Mouse (Mus musculus): ENCODE data around the gene Aff1. TPM values are rescaled to one million over a fixed set of nuclear protein-coding genes. Genes with fewer than 3 reads are reported as not detected.
A peak's percentile ranks its signal among the peaks of the same experiment; 100 is the strongest.

Gene Aff1
- polyA plus RNA-seq, 1 experiment from 2014 or later = 9.9 TPM

DNA sequence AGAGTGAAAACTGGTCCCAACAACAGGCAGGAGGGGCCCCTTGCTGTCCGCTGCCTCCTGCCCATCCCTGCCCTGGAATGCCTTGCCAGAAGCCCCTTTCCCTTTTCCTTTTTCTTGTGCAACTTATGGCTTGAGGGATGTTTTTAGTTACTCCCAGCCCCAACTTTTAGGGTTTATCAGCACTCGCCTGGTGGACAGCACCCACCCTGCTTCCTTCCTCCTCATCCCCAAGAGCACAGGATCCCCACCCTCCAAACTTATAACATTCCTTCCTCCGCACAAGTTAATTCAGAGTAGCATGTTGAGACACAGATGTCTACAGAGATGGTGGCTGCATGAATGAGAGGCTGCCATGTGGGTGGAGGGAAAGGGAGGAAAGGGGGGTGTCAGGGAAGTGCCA lies 103.9 kb downstream of the Aff1 start:
- Histone ChIP-seq H3K9me3 (ENCODE audit: control insufficient read depth, low read length) (no peaks in the 10 kb centered on the region), H3K27ac (replicated peaks in 1 of 2; ENCODE audit: control insufficient read depth in 1 of 2, insufficient read depth in 1 of 2, low read depth in 2 of 2, low read length in 2 of 2) (no peak overlapping the region), H3K36me3 (ENCODE audit: control insufficient read depth, insufficient read depth, low read length) (peaks cover 16% of the 10 kb centered on the region), H3K4me1 (ENCODE audit: control insufficient read depth in 2 of 2, insufficient read depth in 2 of 2, low read length in 2 of 2) (peaks cover 0 to 5% of the 10 kb centered on the region in 2 experiments; a peak in 2 of 4 replicates), H3K4me3 (ENCODE audit: control insufficient read depth in 1 of 2, insufficient read depth in 1 of 2, low read depth in 1 of 2, low read length in 2 of 2) (no peak overlapping the region), H3K27me3 (ENCODE audit: control insufficient read depth, insufficient read depth, low read length) (no peaks in the 10 kb centered on the region), H3K4me2 (ENCODE audit: low read length) (no peak overlapping the region), H3K9ac (ENCODE audit: low read length) (no peak overlapping the region)
- no peak for ATAC-seq (ENCODE audit: insufficient number of reproducible peaks, insufficient read depth, low FRiP score, low read depth)
- 65% methylated on average over 3 of the region's 3 CpGs for WGBS

DNA sequence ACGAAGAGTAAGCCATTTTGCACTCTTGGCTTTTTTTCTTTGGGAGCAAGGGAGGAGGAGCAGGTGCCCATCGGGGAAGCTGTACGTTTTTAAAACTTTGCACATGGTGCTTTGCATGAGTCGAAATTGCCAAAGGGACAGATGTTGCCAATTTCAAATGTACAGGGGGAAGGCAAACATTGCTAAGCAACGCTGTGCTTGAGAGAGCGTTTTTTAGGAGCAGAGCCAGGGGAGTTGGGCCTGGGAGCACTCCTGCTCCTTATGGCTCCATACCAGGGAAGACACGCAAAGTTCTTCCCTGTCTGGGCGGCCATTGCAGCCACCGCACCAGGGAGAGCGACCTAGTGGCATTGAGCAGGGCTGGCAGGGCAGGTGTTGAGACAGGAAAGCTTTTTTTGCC lies 105.6 kb downstream of the Aff1 start:
- Histone ChIP-seq H3K4me2 (ENCODE audit: low read length) (no peak overlapping the region), H3K9ac (ENCODE audit: low read length) (no peak overlapping the region), H3K36me3 (ENCODE audit: control insufficient read depth, insufficient read depth, low read length) (peaks cover 6% of the 10 kb centered on the region), H3K4me1 (ENCODE audit: control insufficient read depth in 2 of 2, insufficient read depth in 2 of 2, low read length in 2 of 2) (peaks cover 0 to 5% of the 10 kb centered on the region in 2 experiments; a peak in 1 of 4 replicates), H3K4me3 (ENCODE audit: control insufficient read depth in 1 of 2, insufficient read depth in 1 of 2, low read depth in 1 of 2, low read length in 2 of 2) (no peak overlapping the region), H3K9me3 (ENCODE audit: control insufficient read depth, low read length) (no peaks in the 10 kb centered on the region), H3K27me3 (ENCODE audit: control insufficient read depth, insufficient read depth, low read length) (no peaks in the 10 kb centered on the region), H3K27ac (replicated peaks in 1 of 2; ENCODE audit: control insufficient read depth in 1 of 2, insufficient read depth in 1 of 2, low read depth in 2 of 2, low read length in 2 of 2) (no peak overlapping the region)
- 82% methylated on average over 10 of the region's 10 CpGs for WGBS
- no peak for ATAC-seq (ENCODE audit: insufficient number of reproducible peaks, insufficient read depth, low FRiP score, low read depth)

DNA sequence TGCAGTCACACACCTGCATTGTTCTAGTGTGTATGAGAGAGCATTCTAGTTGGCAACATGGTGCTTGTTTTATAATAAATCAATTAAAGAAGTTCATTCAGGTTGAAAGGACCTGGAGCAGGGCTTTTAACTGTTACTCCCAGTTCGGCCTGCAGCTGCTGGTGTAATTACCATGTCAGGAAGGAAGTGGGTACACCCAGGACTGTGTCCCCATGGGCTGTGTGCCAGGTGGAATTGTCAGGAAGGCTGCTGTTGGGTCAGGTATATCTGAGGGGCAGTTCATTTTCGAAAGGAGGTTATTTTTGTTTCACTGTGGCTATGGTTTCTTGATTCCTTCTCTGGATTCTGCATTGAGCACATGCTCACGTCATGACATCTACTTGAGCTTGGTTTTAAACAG lies 107.3 kb downstream of the Aff1 start:
- no peak overlapping the region for H3K9ac ChIP-seq (ENCODE audit: low read length)
- ATAC-seq (ENCODE audit: insufficient number of reproducible peaks, insufficient read depth, low FRiP score, low read depth) = no peak
- H3K27ac ChIP-seq (replicated peaks in 1 of 2; ENCODE audit: control insufficient read depth in 1 of 2, insufficient read depth in 1 of 2, low read depth in 2 of 2, low read length in 2 of 2) = no peak overlapping the region
- H3K4me3 ChIP-seq (ENCODE audit: control insufficient read depth in 1 of 2, insufficient read depth in 1 of 2, low read depth in 1 of 2, low read length in 2 of 2) = no peak overlapping the region
- 61% methylated on average over 3 of the region's 3 CpGs for WGBS
- H3K4me2 ChIP-seq (ENCODE audit: low read length) = no peak overlapping the region
- H3K27me3 ChIP-seq (ENCODE audit: control insufficient read depth, insufficient read depth, low read length) = no peaks in the 10 kb centered on the region
- no peaks in the 10 kb centered on the region for H3K9me3 ChIP-seq (ENCODE audit: control insufficient read depth, low read length)
- peaks cover 5 to 17% of the 10 kb centered on the region in 2 experiments for H3K4me1 ChIP-seq (ENCODE audit: control insufficient read depth in 2 of 2, insufficient read depth in 2 of 2, low read length in 2 of 2)
- no peaks in the 10 kb centered on the region for H3K36me3 ChIP-seq (ENCODE audit: control insufficient read depth, insufficient read depth, low read length)

DNA sequence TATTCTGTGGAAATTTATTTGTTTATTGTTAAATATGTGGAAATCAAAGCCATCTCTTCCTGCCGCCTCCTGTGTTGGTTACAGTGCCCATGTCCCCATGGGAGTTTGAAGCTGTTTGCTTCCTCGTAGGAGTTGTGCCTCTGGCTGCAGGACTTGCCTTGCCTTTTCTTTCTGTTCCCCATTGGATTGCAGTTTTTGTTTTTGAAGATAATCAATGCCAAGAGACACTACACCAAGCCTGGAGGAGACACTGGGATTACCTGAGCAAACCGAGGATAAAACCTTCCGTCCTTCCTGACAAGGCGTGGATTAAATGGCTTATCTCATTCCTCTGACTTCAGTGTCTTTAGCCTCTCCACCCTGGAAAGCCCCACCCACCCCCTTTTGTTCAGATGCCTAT lies 107.8 kb downstream of the Aff1 start:
- no peak for ATAC-seq (ENCODE audit: insufficient number of reproducible peaks, insufficient read depth, low FRiP score, low read depth)
- H3K4me2 ChIP-seq (ENCODE audit: low read length) = no peak overlapping the region
- H3K27me3 ChIP-seq (ENCODE audit: control insufficient read depth, insufficient read depth, low read length) = no peaks in the 10 kb centered on the region
- no peak overlapping the region for H3K9ac ChIP-seq (ENCODE audit: low read length)
- 50% methylated on average over 5 of the region's 5 CpGs for WGBS
- no peak overlapping the region for H3K27ac ChIP-seq (replicated peaks in 1 of 2; ENCODE audit: control insufficient read depth in 1 of 2, insufficient read depth in 1 of 2, low read depth in 2 of 2, low read length in 2 of 2)
- peaks cover 5 to 17% of the 10 kb centered on the region in 2 experiments for H3K4me1 ChIP-seq (ENCODE audit: control insufficient read depth in 2 of 2, insufficient read depth in 2 of 2, low read length in 2 of 2)
- no peak overlapping the region for H3K4me3 ChIP-seq (ENCODE audit: control insufficient read depth in 1 of 2, insufficient read depth in 1 of 2, low read depth in 1 of 2, low read length in 2 of 2)
- no peaks in the 10 kb centered on the region for H3K36me3 ChIP-seq (ENCODE audit: control insufficient read depth, insufficient read depth, low read length)
- H3K9me3 ChIP-seq (ENCODE audit: control insufficient read depth, low read length) = no peaks in the 10 kb centered on the region

DNA sequence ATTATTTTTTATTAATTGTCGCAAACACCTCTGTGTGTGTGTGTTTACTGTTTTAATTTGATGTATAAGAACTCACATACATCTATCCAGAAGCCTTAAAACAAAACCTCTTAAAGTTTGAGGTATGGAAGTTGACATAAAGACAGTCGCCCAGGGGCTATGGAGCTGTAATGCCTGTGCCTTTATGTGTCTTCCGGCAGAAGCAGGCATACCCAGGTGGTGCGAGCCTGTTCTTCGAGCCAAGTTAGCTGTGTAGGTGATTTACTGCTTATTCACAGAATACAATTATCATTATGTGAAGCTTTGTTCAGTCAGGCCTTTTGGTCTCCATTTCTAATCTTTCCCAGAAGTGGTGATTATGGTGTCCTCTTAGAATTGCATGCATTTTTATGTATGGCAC lies 111.2 kb downstream of the Aff1 start:
- no peak overlapping the region for H3K4me3 ChIP-seq (ENCODE audit: control insufficient read depth in 1 of 2, insufficient read depth in 1 of 2, low read depth in 1 of 2, low read length in 2 of 2)
- 90% methylated on average over 5 of the region's 5 CpGs for WGBS
- H3K4me2 ChIP-seq (ENCODE audit: low read length) = no peak overlapping the region
- H3K36me3 ChIP-seq (ENCODE audit: control insufficient read depth, insufficient read depth, low read length) = no peaks in the 10 kb centered on the region
- H3K27ac ChIP-seq (replicated peaks in 1 of 2; ENCODE audit: control insufficient read depth in 1 of 2, insufficient read depth in 1 of 2, low read depth in 2 of 2, low read length in 2 of 2) = 0 out of 4 replicates have a peak overlapping the region, but pooled peaks of 1 of the 2 experiments have one; percentile 77
- H3K9ac ChIP-seq (ENCODE audit: low read length) = no peak overlapping the region
- no peak for ATAC-seq (ENCODE audit: insufficient number of reproducible peaks, insufficient read depth, low FRiP score, low read depth)
- no peaks in the 10 kb centered on the region for H3K27me3 ChIP-seq (ENCODE audit: control insufficient read depth, insufficient read depth, low read length)
- no peaks in the 10 kb centered on the region for H3K9me3 ChIP-seq (ENCODE audit: control insufficient read depth, low read length)
- H3K4me1 ChIP-seq (ENCODE audit: control insufficient read depth in 2 of 2, insufficient read depth in 2 of 2, low read length in 2 of 2) = peaks cover 13 to 32% of the 10 kb centered on the region in 2 experiments

DNA sequence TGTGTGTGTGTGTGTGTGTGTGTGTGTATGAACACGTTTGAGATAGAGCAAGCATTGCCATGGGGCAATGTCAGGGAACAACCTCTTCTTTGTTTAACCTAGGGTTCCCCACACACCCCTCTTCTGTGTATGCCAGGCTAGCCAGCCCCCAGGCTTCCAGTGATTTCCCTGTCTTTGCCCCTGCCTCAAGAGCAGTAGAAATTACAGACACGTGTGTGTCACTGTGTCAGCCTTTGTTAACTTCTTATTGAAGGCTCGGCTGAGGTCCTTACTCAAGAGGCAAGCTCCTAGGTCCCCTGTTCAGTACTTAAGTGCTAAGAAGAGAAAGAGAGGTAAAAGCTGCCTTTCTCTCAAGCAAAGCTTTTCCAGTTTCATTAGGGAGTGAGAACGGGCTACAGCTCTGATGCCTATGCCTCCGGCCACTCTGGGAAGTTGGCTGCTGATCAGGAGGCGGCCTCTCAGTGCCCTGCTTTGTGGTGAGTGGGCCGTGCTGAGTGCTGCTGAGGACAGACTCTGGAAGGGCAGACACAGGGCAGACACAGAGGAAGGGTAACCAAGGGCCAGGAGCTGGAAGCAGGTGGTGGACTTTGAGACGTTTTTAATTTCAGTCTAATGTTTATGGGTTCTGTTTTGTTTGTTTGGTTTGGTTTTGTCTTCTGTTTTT lies 111.9 kb downstream of the Aff1 start:
- WGBS = 12% methylated on average over 8 of the region's 8 CpGs
- Histone ChIP-seq H3K9me3 (ENCODE audit: control insufficient read depth, low read length) (no peaks in the 10 kb centered on the region), H3K27ac (replicated peaks in 1 of 2; ENCODE audit: control insufficient read depth in 1 of 2, insufficient read depth in 1 of 2, low read depth in 2 of 2, low read length in 2 of 2) (peak overlapping the region; percentile 65 to 77), H3K4me1 (ENCODE audit: control insufficient read depth in 2 of 2, insufficient read depth in 2 of 2, low read length in 2 of 2) (peaks cover 13 to 32% of the 10 kb centered on the region in 2 experiments), H3K4me2 (ENCODE audit: low read length) (peak overlapping the region; percentile 37), H3K4me3 (ENCODE audit: control insufficient read depth in 1 of 2, insufficient read depth in 1 of 2, low read depth in 1 of 2, low read length in 2 of 2) (no peak overlapping the region), H3K9ac (ENCODE audit: low read length) (no peak overlapping the region), H3K27me3 (ENCODE audit: control insufficient read depth, insufficient read depth, low read length) (no peaks in the 10 kb centered on the region), H3K36me3 (ENCODE audit: control insufficient read depth, insufficient read depth, low read length) (no peaks in the 10 kb centered on the region)
- peak; percentile 87 for ATAC-seq (ENCODE audit: insufficient number of reproducible peaks, insufficient read depth, low FRiP score, low read depth)

DNA sequence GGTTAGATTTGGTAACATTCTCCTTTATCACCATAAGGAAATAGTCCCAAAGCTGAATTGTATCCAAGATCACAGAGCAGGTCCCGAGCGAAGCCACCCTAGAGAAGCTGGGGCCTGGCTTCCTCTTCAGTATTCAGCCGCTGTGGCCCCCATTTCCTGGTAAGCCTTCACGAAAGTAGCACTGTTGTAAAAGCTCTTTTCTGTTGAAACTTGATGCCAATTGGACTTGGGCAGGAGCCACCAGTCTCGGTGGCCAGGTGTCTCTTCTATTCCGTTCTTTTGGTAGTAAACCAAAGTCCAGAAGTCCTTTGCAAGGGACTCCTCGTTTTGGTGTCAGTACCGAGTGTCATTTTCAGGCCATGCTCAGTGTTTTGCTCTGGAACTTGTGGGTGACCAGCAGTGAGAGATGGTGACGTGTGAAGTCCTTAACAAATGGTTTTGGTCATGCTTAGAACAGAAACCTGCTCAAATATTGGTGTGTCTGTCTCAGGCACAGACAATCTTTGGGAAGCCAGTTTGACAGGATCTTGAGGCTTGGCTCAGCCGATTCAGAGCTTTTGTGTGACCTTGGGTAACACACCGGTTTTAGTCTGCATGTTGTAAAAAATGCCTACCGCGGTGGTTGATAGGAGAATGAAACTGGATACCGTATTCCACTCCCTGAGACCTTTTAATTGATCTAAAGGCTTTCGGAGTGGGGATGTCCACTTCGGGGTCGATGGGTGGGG lies 114.8 kb downstream of the Aff1 start:
- no peaks in the 10 kb centered on the region for H3K9me3 ChIP-seq (ENCODE audit: control insufficient read depth, low read length)
- H3K4me2 ChIP-seq (ENCODE audit: low read length) = no peak overlapping the region
- H3K27me3 ChIP-seq (ENCODE audit: control insufficient read depth, insufficient read depth, low read length) = no peaks in the 10 kb centered on the region
- no peak overlapping the region for H3K27ac ChIP-seq (replicated peaks in 1 of 2; ENCODE audit: control insufficient read depth in 1 of 2, insufficient read depth in 1 of 2, low read depth in 2 of 2, low read length in 2 of 2)
- no peak overlapping the region for H3K9ac ChIP-seq (ENCODE audit: low read length)
- 0 out of 2 replicates have a peak, but pooled peaks cover 4% of the 10 kb centered on the region for H3K36me3 ChIP-seq (ENCODE audit: control insufficient read depth, insufficient read depth, low read length)
- no peak for ATAC-seq (ENCODE audit: insufficient number of reproducible peaks, insufficient read depth, low FRiP score, low read depth)
- WGBS = 74% methylated on average over 17 of the region's 17 CpGs
- H3K4me3 ChIP-seq (ENCODE audit: control insufficient read depth in 1 of 2, insufficient read depth in 1 of 2, low read depth in 1 of 2, low read length in 2 of 2) = no peak overlapping the region
- H3K4me1 ChIP-seq (ENCODE audit: control insufficient read depth in 2 of 2, insufficient read depth in 2 of 2, low read length in 2 of 2) = peaks cover 13 to 27% of the 10 kb centered on the region in 2 experiments

All from heart, embryonic 14.5 days (tissue).